Mouse (Mus musculus) heart, adult 18-20 months (tissue): Measurements from ENCODE around the gene Hes1. TPM values are rescaled to one million over a fixed set of nuclear protein-coding genes. Genes with fewer than 3 reads are reported as not detected.

Source experiments
- DNase-seq, 2 experiments: peaks; one replicate each; pipeline ENCODE4 v3.0.0; 2021 to 2022; ENCODE audit warnings: mixed read lengths in 1 of 2
- long read RNA-seq, 2 experiments: library from polyadenylated mRNA; stranded (forward); transcript quantifications; one replicate each; pipeline ENCODE4 v2.0.0; 2021
- total RNA-seq, 2 experiments: library from RNA; stranded (reverse); gene quantifications; 2 replicates each; pipeline ENCODE4 v1.2.3; 2021

Hes1 gene
- 10 to 100 TPM; 14.8 to 18.7 TPM for total RNA-seq
- long read RNA-seq, experiment 1, transcript Hes1-201 (4 exons, 1,468 nt) = major isoform, 11 of 16 reads
- long read RNA-seq, experiment 1, partial matches to known transcripts = 0 of 16 reads
- long read RNA-seq, experiment 1, other reads (novel, unspliced or antisense) = 4 of 16 reads
- long read RNA-seq, experiment 2, transcript Hes1-201 (4 exons, 1,468 nt) = major isoform, 5 of 11 reads
- long read RNA-seq, experiment 2, partial matches to known transcripts = 0 of 11 reads
- long read RNA-seq, experiment 2, other reads (novel, unspliced or antisense) = 4 of 11 reads

DNA sequence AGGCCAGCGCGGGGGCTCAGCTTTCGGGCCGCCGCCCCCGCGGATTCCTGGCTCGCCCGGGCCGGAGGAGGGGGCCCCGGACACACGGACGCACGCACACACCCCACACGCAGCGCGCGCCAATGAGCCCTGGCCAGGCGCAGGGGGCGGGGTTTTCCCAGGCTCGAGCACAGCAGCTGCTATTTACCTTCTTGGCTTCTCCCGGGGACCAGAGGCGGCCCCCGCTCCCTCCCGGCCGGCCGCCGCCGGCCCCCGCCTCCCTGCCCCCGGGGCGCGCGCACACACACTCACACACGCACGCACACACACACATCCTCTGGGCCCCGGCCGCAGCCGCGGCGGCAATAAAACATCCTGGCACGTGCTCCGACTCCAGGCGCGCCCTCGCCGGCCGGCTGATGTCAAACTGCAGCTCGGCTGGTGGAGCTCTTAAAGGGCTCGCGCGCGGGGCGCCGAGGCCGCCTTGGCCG, at the start of gene Hes1:
Gene Hes1, plus strand, starts transcription at position 401 of the 470 bp plus-strand sequence.
- peak; percentile 93 to 96 for DNase-seq

DNA sequence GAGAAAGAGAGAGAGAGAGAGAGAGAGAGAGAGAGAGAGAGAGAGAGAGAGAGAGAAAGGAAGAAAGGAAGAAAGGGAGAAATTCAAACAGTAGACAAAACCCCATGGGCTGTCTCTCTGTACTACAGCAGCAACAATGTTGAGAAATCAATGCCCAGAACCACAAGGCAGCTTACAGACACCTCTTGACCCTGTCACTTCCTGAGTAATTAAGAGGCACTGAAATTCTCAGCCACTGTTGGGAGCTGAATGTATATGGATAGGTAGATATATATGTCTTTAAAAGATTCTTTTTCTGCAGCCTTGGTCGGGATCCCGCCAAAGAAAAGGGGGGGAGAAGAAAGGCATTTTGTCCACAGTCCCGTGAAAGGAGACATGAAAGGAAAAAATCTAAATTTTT, 48.1 kb upstream of the Hes1 start:
- DNase-seq = no peak

DNA sequence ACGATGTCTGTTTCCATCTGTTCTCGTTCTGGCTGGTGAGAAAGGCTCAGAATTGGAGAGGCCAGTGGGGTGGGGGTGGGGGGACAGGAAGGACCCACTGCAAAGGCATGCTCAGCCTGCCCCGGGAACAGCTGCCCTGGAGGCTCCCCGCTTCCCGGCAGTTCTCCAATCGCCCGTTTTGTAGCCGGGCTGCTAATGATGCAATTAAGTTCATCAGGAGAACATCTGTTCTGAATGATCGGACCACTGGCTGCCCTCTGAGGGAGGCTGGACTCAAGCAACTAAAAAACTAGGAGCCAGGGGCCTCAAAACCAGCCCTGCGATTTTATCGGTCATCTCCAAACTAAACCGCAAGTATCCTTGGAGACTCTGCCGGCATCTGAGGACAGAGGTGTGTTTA, 44.1 kb upstream of the Hes1 start:
- DNase-seq = peak in 1 of 2 experiments; percentile 55

DNA sequence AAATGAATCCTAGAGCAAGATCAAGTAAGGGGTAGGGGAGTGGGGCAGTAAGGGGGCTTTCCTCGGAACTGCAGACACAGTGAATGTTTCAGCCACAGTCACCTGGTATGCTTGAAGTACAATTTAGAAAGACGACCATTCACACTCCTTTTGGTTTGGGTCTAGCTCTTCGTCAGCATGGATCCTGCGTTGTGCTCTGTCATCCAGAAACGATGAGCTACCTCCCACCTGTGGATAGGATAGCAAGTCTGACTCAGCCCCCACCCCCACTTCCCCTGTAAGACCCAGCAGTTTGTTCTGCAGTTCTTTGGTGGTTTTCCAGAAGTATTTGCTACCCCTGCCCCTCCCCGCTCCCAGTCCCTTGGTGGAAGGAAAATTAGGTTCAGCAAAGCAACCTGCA, 41.8 kb upstream of the Hes1 start:
- no peak for DNase-seq

DNA sequence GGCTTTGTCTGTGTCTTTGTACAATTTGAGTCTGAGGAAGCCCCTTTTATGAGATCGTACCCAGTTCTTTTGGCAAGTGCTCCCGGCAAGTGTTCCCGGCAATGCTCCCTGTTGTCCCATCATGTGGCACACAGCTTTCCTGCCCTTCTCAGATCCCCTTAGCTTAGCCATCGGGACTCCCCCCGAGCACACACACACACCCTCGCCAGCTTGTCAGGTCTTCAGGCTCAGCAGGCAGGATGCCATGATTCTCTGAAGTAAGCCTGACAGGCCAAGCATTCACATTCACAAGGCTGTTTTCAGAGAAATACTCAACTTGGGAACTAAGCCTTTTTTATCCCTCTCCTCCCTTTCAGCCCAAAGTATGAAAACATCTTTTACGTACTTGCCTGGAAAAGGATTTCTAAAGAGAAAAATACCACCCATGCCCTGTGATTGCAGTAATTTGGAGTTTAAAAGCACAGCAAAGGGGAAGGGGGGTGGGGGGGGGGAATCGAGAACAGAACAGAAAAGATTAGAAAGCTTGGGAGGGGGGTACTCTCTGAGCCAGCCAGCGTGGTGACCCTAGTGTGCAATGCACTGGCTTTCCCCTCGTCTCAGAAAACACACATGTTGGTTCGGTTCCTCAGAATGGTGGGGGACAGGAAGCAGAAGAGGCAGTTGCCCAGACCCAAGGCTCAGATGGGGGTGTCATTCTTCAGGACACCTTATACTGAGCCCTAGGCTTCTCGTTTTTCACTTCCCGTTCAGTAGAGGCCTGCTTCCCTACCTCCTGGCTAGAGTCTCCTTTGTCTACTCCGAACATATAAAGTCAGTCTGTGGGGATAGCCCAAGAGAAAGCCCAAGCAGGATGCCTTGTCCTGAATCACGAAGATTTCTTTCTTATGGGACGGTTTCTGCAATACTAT, 41.0 kb upstream of the Hes1 start:
- DNase-seq = peak in 1 of 2 experiments; percentile 35

DNA sequence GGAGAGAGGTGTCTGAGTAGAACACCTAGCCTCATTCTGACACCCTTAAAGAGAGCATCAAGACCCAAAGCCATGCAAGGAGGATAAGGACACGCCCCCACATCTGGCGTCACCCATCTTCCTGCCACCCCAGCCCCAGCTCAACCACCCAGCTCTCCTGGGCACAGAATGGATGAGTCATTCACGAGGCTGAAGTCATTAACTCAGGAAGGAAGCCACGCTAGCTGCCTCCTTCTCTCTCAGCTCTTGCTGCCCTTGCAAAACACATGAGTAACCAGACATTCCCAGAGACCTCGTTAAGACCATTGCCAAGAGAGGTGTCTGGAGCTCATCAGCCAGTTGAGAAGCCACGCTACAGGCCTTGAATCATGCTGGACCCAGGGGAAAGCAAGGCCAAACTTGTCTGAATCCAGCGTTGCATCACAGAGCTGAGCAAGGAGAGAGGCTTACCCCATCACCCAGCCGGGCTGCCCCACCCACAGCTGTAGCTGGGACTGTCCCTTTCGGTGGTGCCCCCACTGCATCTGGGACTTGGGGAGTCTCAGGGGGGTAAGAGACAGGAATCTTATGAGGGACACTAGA, 39.4 kb upstream of the Hes1 start:
- DNase-seq = peak; percentile 53 to 77

DNA sequence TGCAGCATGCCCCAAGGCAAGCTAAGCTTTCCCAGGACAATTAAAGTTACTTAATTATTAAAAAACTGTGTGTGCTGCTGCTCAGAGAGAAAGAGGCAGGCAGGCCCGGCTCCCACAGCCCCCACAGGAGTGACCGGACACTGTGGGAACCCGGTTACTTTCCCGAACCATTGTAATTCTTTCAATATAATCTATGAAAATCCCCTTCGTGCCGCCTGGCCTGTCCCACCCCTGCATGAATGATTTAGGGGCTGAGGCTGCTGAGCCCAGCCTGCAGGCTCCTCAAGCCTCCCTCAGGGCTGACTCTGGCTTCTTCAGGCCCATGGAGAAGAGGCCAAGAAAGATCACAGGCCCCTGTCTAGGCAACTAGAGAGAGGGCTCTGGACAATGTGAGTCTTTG, 36.0 kb upstream of the Hes1 start:
- no peak for DNase-seq

DNA sequence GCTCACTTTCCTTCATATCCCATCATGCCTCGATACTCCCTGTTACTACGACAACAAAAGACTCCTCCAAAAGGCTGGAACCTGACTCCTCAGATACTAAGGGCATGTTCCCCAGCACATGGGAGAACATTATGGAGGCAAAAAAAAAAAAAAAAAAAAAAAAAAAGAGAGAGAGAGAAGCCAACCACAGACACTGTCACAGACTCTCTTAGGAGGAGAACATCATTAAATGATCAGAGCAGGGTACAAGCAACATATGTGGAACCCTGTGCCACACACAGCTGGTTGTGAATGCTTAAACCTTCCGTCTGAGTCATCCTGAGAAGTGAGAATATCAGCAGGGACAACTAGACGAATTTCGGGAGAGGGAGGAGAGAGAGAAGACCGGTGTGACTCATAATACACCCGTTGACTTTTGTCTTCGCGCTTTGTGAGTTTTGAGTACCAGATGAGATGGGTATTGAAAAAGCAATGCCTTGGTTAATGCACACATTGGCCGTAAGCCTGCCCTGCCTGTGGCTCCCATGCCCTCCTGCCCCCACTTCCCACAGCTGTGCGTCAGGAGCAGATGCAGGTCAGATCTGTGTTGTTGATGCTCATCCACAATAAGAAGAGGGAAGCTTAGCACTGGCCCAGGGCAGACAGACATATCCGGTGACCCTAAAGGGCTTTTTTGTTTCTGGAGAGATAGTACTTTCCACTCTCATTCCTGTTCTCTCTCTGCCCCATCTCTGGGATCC, 34.8 kb upstream of the Hes1 start:
- no peak for DNase-seq

DNA sequence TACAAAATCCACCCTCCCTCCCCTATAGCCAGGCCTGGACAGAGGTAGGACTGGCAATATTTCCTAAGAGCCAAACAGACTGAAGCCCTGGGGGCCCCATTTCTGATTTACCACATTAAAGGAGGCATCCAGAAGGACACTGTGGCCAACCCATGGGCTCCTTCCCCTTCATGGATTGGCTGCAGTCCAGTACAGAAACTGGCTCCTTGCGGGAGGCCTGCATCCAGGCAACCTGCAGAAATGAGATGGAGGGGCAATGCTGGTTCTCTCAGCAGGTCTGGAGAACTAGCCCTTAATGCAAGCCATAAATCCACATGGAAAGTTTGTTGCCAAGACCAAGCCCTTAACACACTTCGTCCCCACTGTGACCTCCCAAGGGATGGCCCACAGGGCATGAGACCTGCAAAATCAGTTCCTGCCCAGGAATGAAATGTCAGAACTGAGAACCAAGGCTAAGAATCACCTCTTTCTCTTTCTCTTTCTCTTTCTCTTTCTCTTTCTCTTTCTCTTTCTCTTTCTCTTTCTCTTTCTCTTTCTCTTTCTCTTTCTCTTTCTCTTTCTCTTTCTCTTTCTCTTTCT, 31.8 kb upstream of the Hes1 start:
- no peak for DNase-seq

DNA sequence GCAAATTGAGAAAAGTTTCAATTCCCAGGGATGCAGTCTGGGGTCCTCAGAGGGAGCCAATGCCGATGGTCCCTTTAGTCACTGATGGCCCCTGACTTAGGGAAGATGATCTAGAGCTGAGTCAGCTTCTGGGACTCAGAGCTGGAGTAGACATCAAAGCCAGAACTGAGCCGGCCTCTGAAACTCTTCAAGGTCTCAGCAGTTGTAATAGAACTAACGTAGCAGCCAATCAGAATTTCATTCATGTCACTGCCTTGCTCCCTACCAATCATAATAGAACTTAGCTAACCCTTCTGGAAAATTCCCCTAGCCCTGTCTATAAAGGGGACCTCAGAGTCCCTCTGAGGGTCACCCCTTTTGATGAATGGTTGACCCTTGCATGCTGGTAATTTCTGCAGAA, 30.8 kb upstream of the Hes1 start:
- no peak for DNase-seq

DNA sequence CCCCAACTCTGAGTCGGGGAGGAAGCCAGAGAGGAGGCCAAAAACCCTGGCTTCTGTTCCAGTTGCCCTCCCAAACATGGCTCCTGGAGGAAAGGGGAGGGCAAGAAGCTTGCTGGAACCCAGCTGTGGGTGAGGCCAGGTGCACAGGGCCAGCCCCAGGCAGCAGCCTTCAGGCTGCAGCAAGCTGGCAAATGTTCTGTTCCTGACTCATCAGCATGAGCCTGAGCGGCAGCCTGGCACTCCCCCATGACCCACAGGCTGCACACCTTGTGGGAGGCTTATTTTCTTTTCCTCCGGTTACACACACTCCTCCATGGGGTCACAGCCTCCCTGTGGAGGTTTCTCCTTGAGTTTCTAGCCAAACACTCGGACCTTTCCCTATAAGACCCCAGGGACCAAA, 30.2 kb upstream of the Hes1 start:
- no peak for DNase-seq

DNA sequence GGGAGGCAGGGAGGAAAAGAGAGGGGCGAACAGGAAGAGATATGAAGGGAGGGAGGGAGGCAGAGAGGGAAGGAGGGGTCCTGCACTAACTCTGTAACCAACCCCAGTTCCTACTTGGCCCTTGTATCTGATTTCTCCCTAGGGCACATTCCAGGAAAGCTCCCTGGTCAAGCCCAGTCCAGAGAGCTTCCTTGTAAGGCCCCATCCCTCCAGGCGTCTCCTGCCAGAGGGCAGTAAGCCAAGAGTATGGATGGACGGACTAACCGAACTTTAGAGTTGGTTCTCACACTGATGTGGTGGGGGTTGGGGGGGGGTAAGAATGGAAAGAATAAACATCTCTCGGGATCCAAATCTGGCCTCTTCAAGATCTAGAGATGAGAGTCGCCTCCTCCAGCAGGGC, 29.7 kb upstream of the Hes1 start:
- peak; percentile 40 to 43 for DNase-seq

DNA sequence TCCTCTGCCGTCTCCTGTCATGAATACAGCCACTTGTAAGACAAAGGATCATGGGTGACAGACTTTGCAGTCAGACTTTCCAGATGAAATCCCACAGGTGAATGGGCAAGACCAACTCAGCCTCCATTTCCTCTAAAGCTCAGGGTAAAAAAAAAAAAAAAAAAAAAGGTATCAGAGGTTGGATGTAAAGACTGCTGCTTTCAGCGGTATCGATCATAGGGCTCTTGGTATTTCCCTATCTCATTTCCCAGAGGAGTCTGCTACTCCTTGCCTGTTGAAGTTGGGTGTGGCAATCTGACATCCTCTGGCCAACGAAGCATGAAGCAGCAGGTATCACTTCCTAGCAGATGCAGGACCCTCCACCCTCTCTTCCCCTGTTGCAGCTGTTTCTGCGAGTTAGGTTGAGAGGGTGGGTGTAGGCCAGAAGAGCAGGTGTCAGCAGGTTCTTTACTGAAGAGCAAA, 29.2 kb upstream of the Hes1 start:
- DNase-seq = no peak

DNA sequence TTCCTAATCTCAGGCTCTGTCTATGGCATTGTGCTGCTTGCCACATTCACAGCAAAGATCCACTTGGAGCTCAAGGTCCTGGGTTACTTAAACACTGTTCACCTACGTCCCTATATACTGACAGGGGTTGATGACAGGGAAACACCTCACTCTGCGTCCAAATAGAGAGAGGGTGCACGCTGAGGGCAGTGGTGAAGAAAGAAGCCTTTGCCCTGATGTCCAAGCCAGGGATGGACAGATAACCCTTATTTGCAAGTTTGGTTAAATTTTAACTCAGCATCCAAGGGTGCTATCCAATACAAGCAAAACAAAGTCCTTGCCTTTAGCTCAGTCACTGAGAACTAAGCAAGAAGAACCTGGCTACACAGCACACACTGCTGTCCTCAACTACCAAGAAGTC, 28.1 kb upstream of the Hes1 start:
- no peak for DNase-seq

DNA sequence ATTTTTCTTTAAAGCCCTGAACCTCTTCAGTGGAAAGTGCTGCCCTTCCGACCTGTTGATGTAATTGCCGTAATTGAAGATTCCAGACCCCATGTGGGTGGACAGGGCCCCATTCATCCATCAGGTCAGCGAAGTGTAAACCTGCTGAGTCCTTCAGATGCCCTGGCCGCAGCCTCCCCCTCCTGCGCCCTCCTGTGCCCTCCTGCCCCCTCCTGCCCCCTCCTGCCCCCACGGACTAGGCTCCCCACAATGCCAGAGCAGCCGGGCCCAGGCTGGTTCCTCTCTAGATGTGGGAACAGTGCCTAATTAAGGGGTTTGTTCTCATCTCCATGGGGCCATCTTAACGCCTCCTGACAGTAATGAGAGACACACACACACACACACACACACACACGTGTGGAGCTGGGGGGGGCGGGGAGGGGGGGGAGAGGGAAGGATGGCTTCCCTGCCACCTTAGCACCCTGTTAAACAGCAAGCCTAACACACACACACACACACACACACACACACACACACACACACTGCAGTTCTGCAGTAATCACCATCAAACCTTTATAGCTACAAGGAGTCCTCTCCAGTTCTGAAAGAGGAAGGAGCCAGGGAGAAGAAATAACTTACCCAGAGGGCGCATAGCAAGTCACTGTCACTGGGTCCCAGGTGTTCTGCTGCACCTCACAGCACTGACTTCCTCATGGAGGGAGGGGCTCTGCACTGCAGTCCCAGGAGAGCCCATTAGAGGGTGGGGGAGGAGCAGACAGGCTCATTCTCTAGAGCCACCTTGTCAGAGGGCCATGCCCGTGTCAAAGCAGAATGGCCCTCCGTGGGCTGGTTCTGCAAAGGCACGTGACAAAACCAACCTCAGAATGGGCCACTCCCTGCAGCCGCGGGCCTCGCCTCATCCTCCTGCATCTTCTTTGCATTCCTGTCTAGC, 25.3 kb upstream of the Hes1 start:
- DNase-seq = peak in 1 of 2 experiments; percentile 43

DNA sequence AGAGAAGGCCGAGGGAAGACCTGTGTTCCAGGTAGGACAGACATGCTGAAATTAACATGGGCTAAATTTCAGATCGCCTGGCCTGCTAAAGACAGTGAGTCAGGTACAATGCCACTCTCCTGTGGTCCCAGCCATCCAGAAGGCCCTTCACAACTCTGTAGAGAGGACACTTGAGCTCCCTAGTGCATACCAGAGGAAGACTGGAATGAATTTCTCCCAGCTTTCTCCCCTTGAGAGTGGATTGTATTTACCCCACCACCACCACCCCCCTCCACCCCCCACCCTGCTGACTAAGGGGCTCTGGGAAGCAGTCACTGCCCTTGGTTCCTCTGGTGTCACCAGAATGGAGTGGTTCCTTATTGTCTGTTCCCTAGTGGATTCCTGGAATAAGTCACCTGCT, 24.3 kb upstream of the Hes1 start:
- DNase-seq = no peak

DNA sequence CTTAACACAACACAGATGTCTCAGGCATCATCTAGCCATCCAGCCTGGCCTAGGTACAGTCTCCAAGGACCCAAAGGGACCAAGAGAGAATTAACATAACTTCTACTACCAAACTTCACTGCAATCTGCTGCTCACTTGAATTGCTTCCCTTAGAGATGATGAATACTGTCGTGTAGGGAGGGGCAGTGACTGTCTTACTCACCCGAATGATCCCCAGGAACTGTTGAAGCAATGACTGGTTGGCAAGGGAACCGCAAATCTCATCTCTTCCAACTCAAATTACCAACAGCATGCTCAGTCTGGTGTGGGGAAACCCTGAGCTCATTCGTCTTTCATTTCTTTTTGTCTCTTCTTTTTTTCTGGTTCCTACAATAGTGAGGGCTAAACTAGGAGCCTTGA, 21.3 kb upstream of the Hes1 start:
- no peak for DNase-seq

DNA sequence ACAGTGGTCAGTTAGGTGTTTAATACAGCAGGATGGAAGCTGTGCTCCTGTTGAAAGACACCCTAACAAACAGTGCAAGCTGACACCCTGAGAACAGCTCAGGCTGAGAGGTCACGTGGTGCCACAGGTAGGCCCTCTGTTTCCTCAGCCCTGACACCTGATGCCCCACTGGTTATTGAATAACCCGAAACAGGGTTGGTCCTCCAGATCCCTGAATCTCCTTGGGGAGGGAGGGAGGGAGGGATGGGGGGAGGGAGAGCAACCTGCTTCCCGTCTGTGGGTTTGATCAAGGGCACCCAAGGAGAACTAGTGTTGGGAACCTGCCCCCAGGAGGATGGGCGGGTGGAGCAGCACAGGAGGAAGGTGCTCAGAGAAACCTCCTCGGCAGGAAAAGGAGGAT, 18.6 kb upstream of the Hes1 start:
- no peak for DNase-seq

DNA sequence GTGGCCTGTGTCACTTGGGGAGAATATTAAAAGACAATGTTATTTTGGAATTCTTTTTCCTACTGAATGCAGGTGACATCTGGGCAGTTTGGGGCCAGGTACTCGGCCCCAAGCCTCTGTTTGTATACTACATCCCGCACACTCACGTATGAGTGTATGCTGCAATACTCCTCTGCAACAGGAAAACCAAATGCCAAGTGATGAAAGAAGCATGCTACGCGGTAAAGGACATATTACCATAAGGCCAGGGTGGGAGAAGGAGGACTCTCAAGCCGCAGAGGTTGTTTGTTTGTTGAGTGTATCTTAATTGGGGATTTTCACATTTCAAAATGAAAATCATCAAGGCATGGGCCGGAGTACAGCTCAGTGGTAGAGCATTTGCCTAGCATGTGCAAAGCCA, 17.2 kb upstream of the Hes1 start:
- DNase-seq = no peak

DNA sequence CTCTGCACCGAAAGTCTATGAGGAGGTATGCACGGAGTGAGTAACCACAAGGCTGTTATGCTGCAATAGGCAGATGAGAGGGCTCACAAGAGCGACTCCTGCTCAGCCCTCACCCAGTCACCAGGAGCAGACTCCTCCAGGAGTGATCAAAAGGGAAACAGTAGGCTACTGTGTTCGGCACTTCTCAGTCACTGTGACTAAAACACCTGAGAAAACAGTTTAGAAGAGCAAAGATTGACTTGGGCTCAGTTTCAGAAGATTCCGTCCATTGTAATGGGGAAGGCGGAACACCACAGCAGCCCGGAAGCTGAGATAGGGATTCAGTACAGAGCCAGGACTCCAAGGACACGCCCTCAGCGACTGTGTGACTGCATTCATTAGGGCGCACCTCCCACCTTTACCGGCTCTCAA, 16.8 kb upstream of the Hes1 start:
- DNase-seq = peak in 1 of 2 experiments; percentile 46
